Mouse (Mus musculus) thymus, adult 2 months (tissue): ENCODE results near the gene Glyr1. TPM values are rescaled to one million over a fixed set of nuclear protein-coding genes. Genes with fewer than 3 reads are reported as not detected.

Experiments
- DNase-seq: peaks from one replicate; pipeline ENCODE4 v3.0.0; 2021
- H3K27ac ChIP-seq: fragments of 200-500 bp; 2 replicates; pipeline ENCODE4 v1.5.1; 2012; ENCODE audit warnings: low read length, control low read depth; ENCODE audit not compliant: control insufficient read depth, insufficient read depth
- H3K27me3 ChIP-seq: fragments of 200-500 bp; 2 replicates; pipeline ENCODE4 v1.6.1; 2012; ENCODE audit warnings: mild to moderate bottlenecking, low read length, moderate library complexity, mixed read lengths; ENCODE audit not compliant: control insufficient read depth, insufficient read depth
- H3K36me3 ChIP-seq: fragments of 200-500 bp; 2 replicates; pipeline ENCODE4 v1.6.1; 2012; ENCODE audit warnings: mild to moderate bottlenecking, low read length, moderate library complexity; ENCODE audit not compliant: control insufficient read depth, insufficient read depth
- H3K4me1 ChIP-seq: fragments of 200-500 bp; replicated peaks from 2 replicates; pipeline ENCODE4 v1.6.1; 2012; ENCODE audit warnings: low read length; ENCODE audit not compliant: control insufficient read depth, insufficient read depth
- H3K4me3 ChIP-seq: fragments of 200-500 bp; 2 replicates; pipeline ENCODE4 v1.5.1; 2012; ENCODE audit warnings: mild to moderate bottlenecking, low read length, control low read depth, moderate library complexity; ENCODE audit not compliant: control insufficient read depth, insufficient read depth
- CTCF ChIP-seq: fragments of 200-500 bp; IDR thresholded peaks from 2 replicates; pipeline ENCODE4 v1.5.1; 2012; ENCODE audit warnings: mild to moderate bottlenecking, control low read depth, low read length, moderate library complexity, borderline replicate concordance; ENCODE audit not compliant: control insufficient read depth, poor library complexity, insufficient read depth; ENCODE audit errors: extremely low read depth
- POLR2A ChIP-seq: fragments of 200-500 bp; IDR thresholded peaks from 2 replicates; pipeline ENCODE4 v1.6.1; 2012; ENCODE audit warnings: mild to moderate bottlenecking, low read length, control low read depth, moderate library complexity; ENCODE audit not compliant: control insufficient read depth, poor library complexity, insufficient read depth; ENCODE audit errors: extremely low read depth
- WGBS: fragments of 180-500 bp; shearing (Covaris S2); methylation state at CpG from one replicate; pipeline ENCODE4 v1.1.7; 2018; 5-methylcytosine and 5-hydroxymethylcytosine counted together
- polyA plus RNA-seq: library from polyadenylated mRNA; depleted of rRNA; stranded (reverse); fragments of >200 nt; gene quantifications from 2 replicates; pipeline ENCODE4 v1.2.3, GENCODE M21; 2012

The Glyr1 gene
- polyA plus RNA-seq, 1 experiment = 105 TPM

DNA sequence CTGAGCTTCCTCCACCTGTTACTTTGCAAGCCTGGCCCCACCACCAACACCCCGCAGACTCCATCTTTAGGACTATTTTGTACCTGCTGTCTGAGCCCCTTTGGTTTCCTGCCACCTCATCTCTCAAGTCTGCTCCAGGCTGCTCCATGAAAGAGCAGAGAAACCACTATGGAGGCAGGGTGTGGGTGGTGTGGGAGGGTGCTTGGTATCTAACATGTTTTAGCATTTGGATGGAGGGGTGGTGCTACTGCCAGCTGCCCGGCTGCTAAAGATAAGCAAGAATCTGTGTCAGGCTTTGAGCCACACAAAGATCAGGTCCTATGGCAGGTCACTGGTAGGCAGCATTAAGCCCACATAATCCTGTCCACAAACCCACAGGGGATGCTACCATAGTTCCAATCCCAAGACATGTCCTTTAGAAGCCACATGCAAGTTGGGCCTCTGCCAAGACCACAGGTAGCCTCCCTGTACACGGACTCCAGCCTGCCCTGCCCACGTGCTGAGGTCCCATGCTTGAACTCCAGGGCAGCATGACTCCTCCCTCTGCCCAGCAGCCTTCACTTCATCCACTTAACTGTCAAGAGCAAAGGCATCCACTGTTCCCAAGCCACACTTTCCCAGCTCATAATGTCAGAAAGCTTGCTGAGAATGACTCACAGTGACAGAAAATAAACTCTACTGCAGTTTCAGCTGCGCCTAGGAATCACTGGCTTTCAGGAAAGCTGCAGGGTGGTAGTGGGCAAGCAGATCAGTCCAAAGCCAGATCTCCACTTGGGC, 71.2 kb downstream of the Glyr1 start:
- no peak for DNase-seq
- no peak for TF ChIP-seq CTCF
- Histone ChIP-seq H3K27me3 (no peaks in the 10 kb centered on the region), H3K4me3 (no peak overlapping the region), H3K36me3 (no peaks in the 10 kb centered on the region), H3K4me1 (peaks cover 4% of the 10 kb centered on the region), H3K27ac (no peak overlapping the region)
- WGBS = 61% methylated on average over 5 of the region's 5 CpGs

DNA sequence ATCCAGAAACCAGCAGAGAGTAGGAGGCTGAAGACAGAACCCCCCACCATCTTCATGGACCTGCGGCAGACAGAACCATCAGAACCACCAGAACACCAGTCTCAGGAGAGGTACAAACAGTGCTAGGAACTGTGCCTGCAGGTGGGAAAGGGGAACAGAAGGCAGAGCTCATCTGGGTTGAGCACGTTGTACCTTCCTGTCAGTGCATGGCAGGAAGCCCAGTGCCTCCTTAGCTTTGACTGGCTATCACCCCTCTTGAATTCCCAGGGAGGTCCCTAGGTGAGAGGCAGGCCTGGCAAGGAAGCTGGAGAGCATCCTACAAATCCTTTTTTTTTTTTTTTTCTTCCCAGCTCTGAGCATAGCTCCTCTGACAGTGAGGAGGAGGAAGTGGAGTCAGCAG, 73.5 kb downstream of the Glyr1 start:
- no peak for DNase-seq

DNA sequence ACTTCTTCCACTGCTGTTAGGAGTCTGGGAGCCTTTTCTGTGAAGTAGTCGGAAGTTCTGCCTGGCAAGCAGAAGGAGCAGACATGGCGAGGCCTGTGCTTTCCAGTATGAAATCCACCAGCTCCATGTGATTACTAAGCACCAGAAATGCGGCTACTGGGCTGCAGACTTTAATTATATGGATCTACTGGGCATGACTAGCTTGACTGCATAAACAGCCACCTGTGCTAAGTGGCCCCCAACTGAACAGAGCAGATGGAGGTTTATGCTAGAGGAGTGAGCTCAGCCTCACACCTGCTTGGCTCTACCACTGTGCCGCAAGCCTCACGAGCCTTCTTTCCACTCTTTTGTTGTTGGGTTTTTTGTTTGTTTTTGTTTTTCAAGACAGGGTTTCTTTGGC, 75.1 kb downstream of the Glyr1 start:
- DNase-seq = no peak
- Histone ChIP-seq H3K4me1 (peaks cover 8% of the 10 kb centered on the region), H3K36me3 (no peaks in the 10 kb centered on the region), H3K27ac (peak overlapping the region; percentile 53; the same call in 1 of the 2 replicates), H3K4me3 (no peak overlapping the region), H3K27me3 (no peaks in the 10 kb centered on the region)
- TF ChIP-seq CTCF = no peak
- TF ChIP-seq POLR2A = no peak
- WGBS = 75% methylated on average over 5 of the region's 5 CpGs

More for the DNA sequence above, 73.5 kb downstream of the Glyr1 start:
- Histone ChIP-seq H3K4me3 (no peak overlapping the region), H3K36me3 (no peaks in the 10 kb centered on the region), H3K27me3 (no peaks in the 10 kb centered on the region), H3K4me1 (peaks cover 8% of the 10 kb centered on the region), H3K27ac (no peak overlapping the region)
- no peak for TF ChIP-seq CTCF
- TF ChIP-seq POLR2A = no peak
- WGBS = 68% methylated on average over 2 of the region's 2 CpGs

DNA sequence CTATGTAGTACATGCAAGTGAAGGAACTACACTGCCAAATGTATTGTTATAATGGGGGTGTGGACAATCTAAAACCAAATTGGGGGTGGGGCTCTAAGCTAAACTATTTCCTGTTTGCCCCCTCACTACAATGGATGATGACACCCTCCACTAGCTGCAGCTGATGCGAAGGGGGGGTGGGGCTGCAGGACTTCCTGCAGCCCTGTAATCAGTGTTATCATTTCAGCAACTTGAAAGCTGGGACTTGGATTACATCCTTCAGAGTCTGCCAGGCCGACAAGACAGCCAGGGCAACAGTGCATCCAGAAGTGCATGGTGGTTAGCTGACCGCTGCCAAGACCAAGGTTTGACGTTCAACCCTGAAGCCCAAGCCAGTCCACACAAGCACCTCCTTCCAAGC, 78.0 kb downstream of the Glyr1 start:
- Histone ChIP-seq H3K27ac (no peak overlapping the region), H3K36me3 (no peaks in the 10 kb centered on the region), H3K27me3 (no peaks in the 10 kb centered on the region), H3K4me1 (peaks cover 13% of the 10 kb centered on the region), H3K4me3 (no peak overlapping the region)
- WGBS = 67% methylated on average over 4 of the region's 4 CpGs
- TF ChIP-seq POLR2A = no peak
- TF ChIP-seq CTCF = no peak
- no peak for DNase-seq

DNA sequence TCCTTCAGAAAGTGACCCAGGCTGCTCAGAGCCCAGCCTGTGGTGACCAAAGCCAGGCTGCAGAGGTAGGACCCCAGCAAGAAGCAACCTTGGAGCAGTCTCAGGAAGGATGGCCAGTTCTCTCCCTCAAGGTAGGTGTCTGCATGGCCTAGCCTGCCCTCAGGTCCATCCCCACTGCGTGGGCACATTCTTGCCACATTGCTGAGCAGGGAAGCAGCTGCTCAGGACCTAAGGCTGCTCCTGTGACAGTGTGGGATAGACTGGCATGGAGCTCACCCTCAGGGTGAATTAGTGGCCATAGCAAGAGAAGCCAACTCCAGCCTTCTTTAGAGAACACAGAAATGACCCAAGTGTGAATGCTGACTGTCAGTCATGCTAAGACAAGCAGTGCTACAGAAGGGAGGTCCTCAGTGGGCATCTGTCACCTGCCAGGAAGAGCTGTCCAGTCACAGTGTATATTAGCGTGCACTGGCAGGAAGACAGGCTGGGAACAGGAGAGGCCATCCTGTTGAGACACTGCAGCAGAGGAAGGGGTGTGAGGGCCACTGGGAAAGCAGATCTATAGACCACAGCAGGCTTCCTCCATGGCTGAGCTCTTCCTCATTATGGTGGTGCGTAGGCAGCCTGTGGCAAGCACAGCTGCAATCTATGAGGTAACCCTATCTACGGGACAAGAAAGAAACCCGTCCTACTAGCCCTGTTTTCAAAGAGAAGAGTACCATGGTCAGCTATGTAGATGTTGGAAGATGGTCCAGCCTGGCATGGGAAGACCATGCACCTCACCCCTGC, 80.4 kb downstream of the Glyr1 start:
- WGBS = 33% methylated on average over 5 of the region's 5 CpGs
- TF ChIP-seq POLR2A = no peak
- TF ChIP-seq CTCF = no peak
- Histone ChIP-seq H3K36me3 (no peaks in the 10 kb centered on the region), H3K4me3 (no peak overlapping the region), H3K4me1 (peaks cover 15% of the 10 kb centered on the region), H3K27ac (no peak overlapping the region), H3K27me3 (no peaks in the 10 kb centered on the region)
- DNase-seq = no peak

DNA sequence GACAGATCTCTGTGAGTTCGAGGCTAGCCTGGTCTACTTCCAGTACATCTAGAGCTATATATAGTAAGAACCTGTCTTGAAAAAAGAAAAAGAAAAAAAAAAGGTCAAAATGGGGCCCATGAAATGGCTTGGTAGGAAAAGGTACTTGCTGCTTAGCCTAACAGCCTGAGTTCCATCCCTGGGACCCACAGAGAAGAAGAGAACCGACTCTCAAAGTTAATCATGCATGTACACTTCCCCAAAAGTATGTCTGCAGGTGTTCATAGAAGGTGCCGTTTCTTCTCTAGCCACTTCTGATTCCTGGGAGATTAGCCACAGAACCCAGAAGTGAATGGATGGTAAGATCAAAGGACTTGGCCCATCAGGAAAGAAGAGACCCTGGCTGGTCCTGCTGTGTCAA, 81.2 kb downstream of the Glyr1 start:
- no peaks in the 10 kb centered on the region for H3K36me3 ChIP-seq
- 36% methylated on average over 3 of the region's 3 CpGs for WGBS
- no peak overlapping the region for H3K4me3 ChIP-seq
- no peak overlapping the region for H3K27ac ChIP-seq
- H3K27me3 ChIP-seq = no peaks in the 10 kb centered on the region
- DNase-seq = no peak
- H3K4me1 ChIP-seq = peaks cover 15% of the 10 kb centered on the region
- TF ChIP-seq CTCF = no peak
- TF ChIP-seq POLR2A = no peak
